Mouse (Mus musculus) midbrain, embryonic 15.5 days (tissue): ENCODE results near the gene Plekha8. TPM values are rescaled to one million over a fixed set of nuclear protein-coding genes. Genes with fewer than 3 reads are reported as not detected.

Source experiments
- ATAC-seq: fragments of 200-750 bp; cut with Nextera tagmentation; replicated peaks from 2 replicates; pipeline ENCODE4 v1.8.0; 2017; ENCODE audit warnings: moderate TSS enrichment
- H3K27ac ChIP-seq: fragments of 300-500 bp; sonication (generic); 2 replicates; pipeline ENCODE4 v1.5.1; 2015; ENCODE audit warnings: mild to moderate bottlenecking, inconsistent platforms
- H3K27me3 ChIP-seq: fragments of 300-500 bp; sonication (generic); replicated peaks from 2 replicates; pipeline ENCODE4 v1.6.1; 2015; ENCODE audit warnings: inconsistent platforms
- H3K36me3 ChIP-seq: fragments of 300-500 bp; sonication (generic); replicated peaks from 2 replicates; pipeline ENCODE4 v1.6.1; 2015; ENCODE audit warnings: inconsistent platforms
- H3K4me1 ChIP-seq: fragments of 300-500 bp; sonication (generic); 2 replicates; pipeline ENCODE4 v1.6.1; 2015; ENCODE audit warnings: inconsistent platforms
- H3K4me2 ChIP-seq: fragments of 300-500 bp; sonication (generic); 2 replicates; pipeline ENCODE4 v1.6.1; 2015; ENCODE audit warnings: inconsistent platforms, mild to moderate bottlenecking, moderate library complexity
- H3K4me3 ChIP-seq: fragments of 300-500 bp; sonication (generic); 2 replicates; pipeline ENCODE4 v1.5.1; 2015; ENCODE audit warnings: mild to moderate bottlenecking, inconsistent platforms
- H3K9ac ChIP-seq: fragments of 300-500 bp; sonication (generic); 2 replicates; pipeline ENCODE4 v1.6.1; 2015; ENCODE audit warnings: mild to moderate bottlenecking, inconsistent platforms
- H3K9me3 ChIP-seq: fragments of 300-500 bp; sonication (generic); 2 replicates; pipeline ENCODE4 v1.6.1; 2016; ENCODE audit warnings: inconsistent platforms
- WGBS: fragments of 180-500 bp; shearing (Covaris S2); methylation state at CpG from one replicate; pipeline ENCODE4 v1.1.7; 2015; ENCODE audit warnings: mixed read lengths; 5-methylcytosine and 5-hydroxymethylcytosine counted together
- polyA plus RNA-seq: library from polyadenylated mRNA; unstranded; fragments of >200 nt; fragmentation: Nextera tagmentation; extraction: Ambion mirVana; gene quantifications from 2 replicates; pipeline ENCODE4 v1.2.1, GENCODE M21; 2015

Gene Plekha8
- polyA plus RNA-seq, 1 experiment from 2014 or later: 10.5 TPM

DNA sequence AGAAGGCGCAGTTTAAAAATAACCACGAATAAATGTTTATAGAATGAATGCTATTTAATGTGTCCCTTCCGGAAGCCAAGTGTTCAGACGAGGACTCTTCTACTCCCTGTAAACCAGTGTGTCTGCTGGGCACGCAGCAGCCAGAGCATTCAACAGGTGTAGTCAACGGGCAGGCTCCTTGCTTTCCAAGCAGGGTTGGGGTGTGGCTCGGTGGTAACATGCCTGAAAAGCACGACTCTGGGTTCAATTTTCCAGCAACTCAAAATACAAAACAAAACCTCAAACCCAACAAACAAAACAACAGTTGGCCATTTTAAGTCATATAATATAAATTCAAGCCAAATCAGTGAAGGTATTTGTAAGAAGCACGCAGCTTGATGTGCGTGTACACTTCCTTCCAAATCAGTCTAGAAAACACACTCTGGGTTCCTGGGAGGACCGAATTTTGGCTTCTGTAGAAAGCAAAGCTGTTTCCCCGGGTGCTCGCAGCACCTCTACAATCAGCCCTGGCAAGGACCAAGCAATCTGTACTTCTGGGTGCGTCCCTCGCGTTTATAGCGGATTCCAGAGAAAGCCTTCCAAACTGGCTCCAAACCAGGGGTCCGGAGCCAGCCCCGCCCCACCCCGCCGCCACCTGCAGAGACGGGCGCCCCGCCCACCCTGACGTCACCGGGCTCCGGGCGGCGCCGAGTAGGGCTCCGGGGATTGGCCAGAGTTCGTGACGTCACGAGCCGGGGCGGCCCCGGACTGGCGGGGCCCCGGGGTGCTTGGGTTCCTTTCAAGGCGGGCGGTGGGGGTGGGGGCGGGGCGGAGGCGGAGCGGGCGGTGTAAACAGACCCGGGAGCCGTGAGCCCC, 86.2 kb downstream of the Plekha8 start, which contains the start of gene Mturn:
Mturn (plus strand) TSS at position 734 of the 855 bp plus-strand sequence.
- Histone ChIP-seq H3K4me2 (peak within 1 kb of the TSS; percentile 73), H3K27me3 (0 out of 2 replicates have a peak, but pooled peaks cover 6% of the 10 kb centered on the region), H3K9ac (peak within 1 kb of the TSS; percentile 81), H3K36me3 (no peaks in the 10 kb centered on the region), H3K4me3 (peak within 1 kb of the TSS; percentile 95), H3K27ac (peak within 1 kb of the TSS; percentile 85), H3K4me1 (peaks cover 30% of the 10 kb centered on the region), H3K9me3 (no peaks in the 10 kb centered on the region)
- 4% methylated on average over 48 of the region's 48 CpGs for WGBS
- peak; percentile 95 for ATAC-seq

- peak overlapping the region; percentile 73 for H3K4me2 ChIP-seq
- peak overlapping the region; percentile 81 for H3K9ac ChIP-seq
- H3K36me3 ChIP-seq: no peaks in the 10 kb centered on the region
- H3K4me1 ChIP-seq: peaks cover 30% of the 10 kb centered on the region
- ATAC-seq: peak; percentile 83; the same call in 1 of the 2 replicates
- H3K9me3 ChIP-seq: no peaks in the 10 kb centered on the region
- peak overlapping the region; percentile 95 for H3K4me3 ChIP-seq
- peak overlapping the region; percentile 85 for H3K27ac ChIP-seq
- H3K27me3 ChIP-seq: 0 out of 2 replicates have a peak, but pooled peaks cover 6% of the 10 kb centered on the region
- under 1% methylated on average over 59 of the region's 61 CpGs for WGBS
Observed at GRCm38 (mm10) chr6:54681746-54682428, 87.0 kb downstream of the Plekha8 start.

DNA sequence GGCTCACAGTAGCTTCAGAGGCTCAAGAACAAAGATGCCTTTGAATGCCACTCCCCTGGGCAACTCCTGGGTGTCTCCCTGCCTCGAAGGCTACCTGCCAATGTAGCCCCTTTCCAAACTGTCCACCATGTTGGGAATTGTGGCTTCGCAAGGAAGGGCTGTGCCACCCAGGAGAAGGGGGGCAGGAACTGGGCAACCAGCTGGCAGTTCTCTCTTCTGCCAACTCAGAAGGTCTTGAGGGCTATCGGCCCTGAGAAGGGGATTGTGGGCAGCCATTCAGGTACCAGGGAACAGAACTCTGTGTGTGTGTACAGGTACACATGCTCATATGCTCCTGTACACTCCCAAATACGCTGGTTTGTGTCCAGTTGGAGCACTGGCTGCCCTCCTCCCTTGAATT, 89.2 kb downstream of the Plekha8 start:
- Histone ChIP-seq H3K4me1 (peaks cover 30% of the 10 kb centered on the region), H3K4me2 (no peak overlapping the region), H3K27me3 (0 out of 2 replicates have a peak, but pooled peaks cover 6% of the 10 kb centered on the region), H3K27ac (no peak overlapping the region), H3K36me3 (0 out of 2 replicates have a peak, but pooled peaks cover under 1% of the 10 kb centered on the region), H3K9ac (no peak overlapping the region), H3K9me3 (no peaks in the 10 kb centered on the region), H3K4me3 (no peak overlapping the region)
- ATAC-seq: no peak
- 82% methylated on average over 4 of the region's 4 CpGs for WGBS

DNA sequence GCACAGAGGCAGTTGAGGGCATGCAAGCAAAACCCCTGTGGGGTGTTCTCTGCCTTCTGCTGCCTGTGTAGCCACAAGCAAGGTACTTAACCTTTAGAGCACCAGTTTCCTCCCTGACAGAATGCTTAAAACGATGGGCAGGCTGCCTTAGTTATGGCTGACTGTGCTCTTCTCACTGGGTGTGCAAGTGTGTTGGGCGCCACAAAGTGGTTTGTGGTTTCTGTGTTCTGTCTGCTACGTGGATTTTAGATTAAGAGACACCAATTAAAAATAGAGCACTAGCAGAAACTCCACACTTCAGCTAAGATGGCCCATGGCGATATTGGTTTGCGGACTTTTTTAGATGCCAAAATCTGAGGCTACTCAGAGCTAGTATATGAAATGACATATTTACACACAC, 90.2 kb downstream of the Plekha8 start:
- no peak overlapping the region for H3K4me3 ChIP-seq
- H3K4me2 ChIP-seq: no peak overlapping the region
- H3K9ac ChIP-seq: no peak overlapping the region
- peaks cover 30% of the 10 kb centered on the region for H3K4me1 ChIP-seq
- whole genome bisulfite sequencing: 84% methylated on average over 5 of the region's 5 CpGs
- no peak overlapping the region for H3K27ac ChIP-seq
- H3K27me3 ChIP-seq: 0 out of 2 replicates have a peak, but pooled peaks cover under 1% of the 10 kb centered on the region
- H3K9me3 ChIP-seq: no peaks in the 10 kb centered on the region
- peaks cover 8% of the 10 kb centered on the region; the same call in 1 of the 2 replicates for H3K36me3 ChIP-seq
- ATAC-seq: no peak

- peaks cover 27% of the 10 kb centered on the region for H3K4me1 ChIP-seq
- no peaks in the 10 kb centered on the region for H3K27me3 ChIP-seq
- WGBS: 81% methylated on average over 14 of the region's 14 CpGs
Observed at GRCm38 (mm10) chr6:54685716-54686395, 90.9 kb downstream of the Plekha8 start.

DNA sequence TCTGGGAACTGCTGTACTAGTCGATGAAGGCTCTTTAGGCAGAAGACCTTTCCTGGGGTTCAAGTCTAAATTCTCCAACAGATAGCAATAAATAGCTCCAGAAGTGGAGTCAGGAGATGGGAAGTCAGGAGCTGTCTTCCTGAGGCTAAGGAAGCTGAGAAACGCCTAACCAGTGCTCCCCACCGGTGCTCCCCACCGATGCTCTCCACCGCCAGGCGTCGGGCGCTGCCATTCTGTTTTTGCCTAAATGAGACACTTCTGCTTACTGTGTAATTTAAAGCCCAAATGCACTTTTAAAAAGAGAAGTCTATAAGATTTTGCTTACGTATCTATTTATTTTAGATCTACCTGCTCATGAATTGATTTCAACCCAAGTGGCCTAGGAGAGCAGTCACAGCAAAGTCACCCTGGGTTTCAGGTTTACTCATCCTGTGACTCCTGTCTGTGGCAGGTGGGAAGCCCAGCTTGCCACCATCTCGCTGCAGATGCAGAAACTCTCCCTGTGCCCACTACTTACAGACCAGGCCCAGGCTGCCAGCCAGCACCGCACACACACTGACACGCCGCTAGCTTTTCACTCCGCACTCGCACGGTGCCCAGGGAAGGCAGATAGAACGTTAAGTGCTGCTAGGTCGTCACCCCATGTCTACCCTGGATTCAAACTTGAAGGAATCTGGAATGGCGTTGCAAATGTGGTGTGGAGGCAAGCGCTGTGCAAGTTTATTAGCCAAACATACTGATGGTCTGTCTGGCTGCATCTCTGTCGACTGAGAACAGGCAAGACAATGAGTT, 92.2 kb downstream of the Plekha8 start:
- no peak for ATAC-seq
- H3K4me2 ChIP-seq: no peak overlapping the region
- no peak overlapping the region for H3K4me3 ChIP-seq
- H3K9me3 ChIP-seq: no peaks in the 10 kb centered on the region
- H3K4me1 ChIP-seq: peaks cover 23% of the 10 kb centered on the region
- H3K36me3 ChIP-seq: peaks cover 14% of the 10 kb centered on the region; the same call in 1 of the 2 replicates
- H3K27me3 ChIP-seq: no peaks in the 10 kb centered on the region
- 89% methylated on average over 21 of the region's 21 CpGs for WGBS
- H3K27ac ChIP-seq: no peak overlapping the region
- no peak overlapping the region for H3K9ac ChIP-seq

More at GRCm38 (mm10) chr6:54685716-54686395, 90.9 kb downstream of the Plekha8 start:
- H3K27ac ChIP-seq: no peak overlapping the region
- no peak overlapping the region for H3K9ac ChIP-seq
- no peak overlapping the region for H3K4me2 ChIP-seq
- ATAC-seq: no peak
- H3K9me3 ChIP-seq: no peaks in the 10 kb centered on the region
- peaks cover 11% of the 10 kb centered on the region; the same call in 1 of the 2 replicates for H3K36me3 ChIP-seq
- no peak overlapping the region for H3K4me3 ChIP-seq

DNA sequence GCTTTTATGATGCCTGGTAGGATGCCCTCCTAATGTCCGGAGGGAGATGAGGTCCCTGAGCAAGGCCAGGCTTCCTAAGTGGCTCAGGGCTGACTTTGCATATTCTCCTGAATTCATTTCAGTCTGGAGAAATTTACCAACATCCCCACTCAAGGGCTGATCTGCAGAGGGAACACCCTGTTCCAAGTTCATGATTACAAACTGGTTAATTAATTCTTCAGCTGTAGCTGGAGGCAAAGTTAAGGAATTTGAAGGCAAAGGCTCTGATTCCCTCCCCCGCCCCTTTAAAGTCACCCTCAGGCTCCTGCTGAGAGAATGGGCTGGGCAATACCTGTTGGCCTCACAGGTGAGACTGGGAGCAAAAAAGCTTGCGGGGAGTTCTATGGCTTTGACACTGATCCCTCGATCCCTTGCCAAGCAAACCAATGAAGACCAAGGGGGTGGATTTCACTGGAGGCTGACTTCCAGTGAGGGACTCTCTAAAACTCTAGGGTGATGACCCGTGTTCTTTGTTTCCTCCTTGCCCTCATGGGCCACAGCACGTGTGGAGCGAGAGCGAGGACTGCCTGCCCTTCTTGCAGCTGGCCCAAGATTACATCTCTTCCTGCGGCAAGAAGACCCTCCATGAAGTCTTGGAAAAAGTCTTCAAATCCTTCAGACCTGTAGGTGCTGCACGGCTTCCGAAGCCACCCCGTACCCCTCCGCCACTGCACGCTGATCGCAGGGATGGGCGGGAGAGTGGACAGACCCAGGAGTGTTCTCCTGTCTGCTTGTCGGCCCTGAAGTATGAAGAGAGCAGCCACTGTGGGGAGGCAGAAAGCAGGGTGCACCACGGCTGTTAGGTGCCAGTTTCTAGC, 93.8 kb downstream of the Plekha8 start:
- peaks cover 10% of the 10 kb centered on the region; the same call in 1 of the 2 replicates for H3K4me1 ChIP-seq
- no peak overlapping the region for H3K4me2 ChIP-seq
- no peaks in the 10 kb centered on the region for H3K9me3 ChIP-seq
- no peaks in the 10 kb centered on the region for H3K27me3 ChIP-seq
- H3K27ac ChIP-seq: no peak overlapping the region
- ATAC-seq: no peak
- H3K9ac ChIP-seq: no peak overlapping the region
- peaks cover 25% of the 10 kb centered on the region for H3K36me3 ChIP-seq
- H3K4me3 ChIP-seq: no peak overlapping the region
- WGBS: 81% methylated on average over 18 of the region's 18 CpGs

GRCm38 (mm10) chr6:54689686-54690085, 94.8 kb downstream of the Plekha8 start:
- H3K4me2 ChIP-seq: no peak overlapping the region
- no peak overlapping the region for H3K9ac ChIP-seq
- peaks cover 28% of the 10 kb centered on the region for H3K36me3 ChIP-seq
- H3K27ac ChIP-seq: no peak overlapping the region
- 0 out of 2 replicates have a peak, but pooled peaks cover 3% of the 10 kb centered on the region for H3K4me1 ChIP-seq
- no peaks in the 10 kb centered on the region for H3K27me3 ChIP-seq
- ATAC-seq: no peak
- WGBS: 92% methylated on average over 7 of the region's 7 CpGs
- no peak overlapping the region for H3K4me3 ChIP-seq
- H3K9me3 ChIP-seq: no peaks in the 10 kb centered on the region

DNA sequence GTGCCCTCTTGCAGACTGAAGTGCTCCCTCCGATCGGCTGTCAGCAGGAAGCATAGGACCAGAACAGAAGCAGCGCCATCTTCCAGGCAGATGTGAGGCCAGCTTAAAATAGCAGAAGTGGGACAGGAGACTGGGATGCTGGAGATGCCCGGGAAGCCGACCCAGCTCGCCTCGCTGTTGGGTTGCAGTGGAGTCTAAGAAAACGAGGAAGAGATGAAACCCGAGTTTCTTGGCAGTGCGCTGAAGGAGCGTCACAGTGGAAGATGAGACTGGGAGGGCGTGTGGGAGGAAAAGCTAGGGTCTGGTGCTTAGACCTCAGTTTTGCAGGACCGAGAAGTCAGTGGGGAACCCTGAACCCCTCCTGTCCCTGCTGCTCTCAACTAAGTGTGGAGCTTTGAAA, 95.9 kb downstream of the Plekha8 start:
- Histone ChIP-seq H3K36me3 (peaks cover 28% of the 10 kb centered on the region), H3K4me3 (no peak overlapping the region), H3K9me3 (no peaks in the 10 kb centered on the region), H3K4me2 (no peak overlapping the region), H3K4me1 (no peaks in the 10 kb centered on the region), H3K27ac (no peak overlapping the region), H3K9ac (no peak overlapping the region), H3K27me3 (no peaks in the 10 kb centered on the region)
- WGBS: 89% methylated on average over 13 of the region's 13 CpGs
- no peak for ATAC-seq

- Histone ChIP-seq H3K27ac (no peak overlapping the region), H3K9ac (no peak overlapping the region), H3K4me3 (no peak overlapping the region), H3K36me3 (peaks cover 28% of the 10 kb centered on the region), H3K27me3 (no peaks in the 10 kb centered on the region), H3K4me1 (no peaks in the 10 kb centered on the region), H3K4me2 (no peak overlapping the region), H3K9me3 (no peaks in the 10 kb centered on the region)
- 76% methylated on average over 14 of the region's 14 CpGs for WGBS
- ATAC-seq: no peak
Observed at GRCm38 (mm10) chr6:54691368-54692116, 96.6 kb downstream of the Plekha8 start.
